Mouse (Mus musculus) hindbrain, postnatal 0 days (tissue): ENCODE measurements around the gene Mcts2. TPM values are rescaled to one million over a fixed set of nuclear protein-coding genes. Genes with fewer than 3 reads are reported as not detected.

Experiments
- ATAC-seq: fragments of 200-750 bp; cut with Nextera tagmentation; 2 replicates; pipeline ENCODE4 v1.8.0; 2017; ENCODE audit warnings: mild to moderate bottlenecking, moderate TSS enrichment, moderate library complexity
- DNase-seq: peaks from one replicate; pipeline ENCODE4 v3.0.0-alpha.2; 2015; ENCODE audit warnings: low spot score
- H3K27ac ChIP-seq: fragments of 300-500 bp; sonication (generic); 2 replicates; pipeline ENCODE4 v1.5.1; 2014; ENCODE audit warnings: mild to moderate bottlenecking
- H3K27me3 ChIP-seq: fragments of 300-500 bp; sonication (generic); 2 replicates; pipeline ENCODE4 v1.6.1; 2014; ENCODE audit warnings: low read length, mixed read lengths; ENCODE audit not compliant: insufficient read depth
- H3K36me3 ChIP-seq: fragments of 300-500 bp; sonication (generic); 2 replicates; pipeline ENCODE4 v1.6.1; 2014; ENCODE audit warnings: low read length, mixed read lengths; ENCODE audit not compliant: insufficient read depth
- H3K4me1 ChIP-seq: fragments of 300-500 bp; sonication (generic); 2 replicates; pipeline ENCODE4 v1.6.1; 2014; ENCODE audit warnings: antibody characterized with exemption, low read length, mixed read lengths; ENCODE audit not compliant: insufficient read depth
- H3K4me2 ChIP-seq: fragments of 300-500 bp; sonication (generic); 2 replicates; pipeline ENCODE4 v1.6.1; 2014; ENCODE audit warnings: low read depth, mild to moderate bottlenecking, low read length, moderate library complexity, mixed read lengths
- H3K4me3 ChIP-seq: fragments of 300-500 bp; sonication (generic); 2 replicates; pipeline ENCODE4 v1.5.1; 2014; ENCODE audit warnings: low read length
- H3K9ac ChIP-seq: fragments of 300-500 bp; sonication (generic); replicated peaks from 2 replicates; pipeline ENCODE4 v1.6.1; 2014; ENCODE audit warnings: mild to moderate bottlenecking, low read length, moderate library complexity, mixed read lengths
- H3K9me3 ChIP-seq: fragments of 300-500 bp; sonication (generic); 2 replicates; pipeline ENCODE4 v1.6.1; 2016; ENCODE audit warnings: low read length, mixed read lengths
- CTCF ChIP-seq: IDR thresholded peaks from 2 replicates; pipeline ENCODE4 v1.5.1; 2016; ENCODE audit warnings: antibody characterized with exemption, control low read depth, low read depth
- WGBS: fragments of 180-500 bp; shearing (Covaris S2); extraction: QIAGEN DNeasy Blood & Tissue Kit; methylation state at CpG from one replicate; pipeline ENCODE4 v1.1.7; 2014; 5-methylcytosine and 5-hydroxymethylcytosine counted together
- polyA plus RNA-seq: library from polyadenylated mRNA; unstranded; fragments of >200 nt; fragmentation: Nextera tagmentation; extraction: Ambion mirVana; gene quantifications from 2 replicates; pipeline ENCODE4 v1.2.1, GENCODE M21; 2015
- total RNA-seq: library from RNA; depleted of rRNA; stranded (reverse); fragments of >200 nt; gene quantifications from 2 replicates; pipeline ENCODE4 v1.2.3, GENCODE M21; 2014

The Mcts2 gene
- total and polyA plus RNA-seq, 2 experiments from 2014 or later, result 9.0 to 29.4 TPM

GRCm38 (mm10) chr2:152679701-152680355, 7.0 kb upstream of the Mcts2 start:
- Histone ChIP-seq H3K4me2 (no peak overlapping the region), H3K27me3 (no peaks in the 10 kb centered on the region), H3K9ac (no peak overlapping the region; the same call in 1 of the 2 replicates), H3K4me1 (no peaks in the 10 kb centered on the region), H3K36me3 (peaks cover 66% of the 10 kb centered on the region), H3K27ac (peak overlapping the region; percentile 54; the same call in 1 of the 2 replicates), H3K9me3 (no peaks in the 10 kb centered on the region), H3K4me3 (no peak overlapping the region)
- no peak for TF ChIP-seq CTCF
- 53% methylated on average over 8 of the region's 8 CpGs for WGBS
- peak; percentile 62 for DNase-seq
- peak; percentile 73 for ATAC-seq

DNA sequence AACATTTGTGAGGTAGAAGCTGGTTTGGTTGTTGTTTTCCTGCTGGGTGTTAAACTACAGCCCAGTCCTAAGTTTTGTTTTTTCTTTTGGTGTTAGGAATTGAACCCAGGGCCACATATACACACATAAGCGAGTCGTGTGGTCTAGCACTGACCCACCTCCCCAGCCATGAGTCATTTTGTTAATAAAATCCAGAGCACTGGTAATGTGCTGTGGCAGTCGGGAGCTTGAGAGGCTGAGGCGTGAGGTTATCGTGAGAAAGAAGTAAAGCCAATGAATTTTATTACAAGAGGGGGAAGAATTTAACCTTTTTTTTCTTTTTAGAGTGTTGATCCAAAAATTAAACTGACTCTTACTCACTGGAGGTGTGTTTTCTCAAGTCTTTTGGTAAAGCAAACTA, 3.7 kb upstream of the Mcts2 start:
- H3K36me3 ChIP-seq, result peaks cover 69% of the 10 kb centered on the region
- no peaks in the 10 kb centered on the region for H3K27me3 ChIP-seq
- no peak overlapping the region for H3K27ac ChIP-seq
- no peak overlapping the region for H3K4me3 ChIP-seq
- no peak for TF ChIP-seq CTCF
- DNase-seq (no peak), ATAC-seq (no peak)
- WGBS, result 89% methylated on average over 5 of the region's 5 CpGs
- H3K9ac ChIP-seq, result no peak overlapping the region
- H3K4me2 ChIP-seq, result no peak overlapping the region
- H3K4me1 ChIP-seq, result no peaks in the 10 kb centered on the region
- H3K9me3 ChIP-seq, result no peaks in the 10 kb centered on the region

DNA sequence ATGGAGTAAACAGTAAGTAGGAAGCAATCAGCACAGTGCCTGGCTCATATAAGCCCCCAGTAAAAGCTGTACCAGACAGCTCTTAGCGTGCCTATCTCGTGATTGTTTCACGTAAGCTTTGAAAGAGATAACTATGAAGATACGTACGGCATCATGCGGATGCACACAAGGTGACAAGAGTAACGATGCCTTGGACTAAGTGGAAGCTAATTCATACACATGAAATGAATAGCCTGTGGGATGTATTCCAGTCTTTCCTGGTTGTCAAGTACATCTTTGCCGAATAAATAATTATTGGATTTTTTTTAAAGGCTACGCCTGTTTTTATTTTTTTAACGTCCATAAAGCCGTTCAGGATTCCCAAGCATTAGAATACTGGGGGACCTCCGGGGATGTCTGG, 436 bp upstream of the Mcts2 start:
- no peaks in the 10 kb centered on the region for H3K4me1 ChIP-seq
- peaks cover 70% of the 10 kb centered on the region for H3K36me3 ChIP-seq
- H3K27me3 ChIP-seq, result no peaks in the 10 kb centered on the region
- peak overlapping the region; percentile 4; the same call in 1 of the 2 replicates for H3K4me3 ChIP-seq
- ATAC-seq, result no peak
- H3K9me3 ChIP-seq, result no peaks in the 10 kb centered on the region
- WGBS, result 55% methylated on average over 12 of the region's 12 CpGs
- peak overlapping the region; percentile 46 for H3K4me2 ChIP-seq
- H3K9ac ChIP-seq, result no peak overlapping the region
- no peak for TF ChIP-seq CTCF
- no peak for DNase-seq
- peak overlapping the region; percentile 58 for H3K27ac ChIP-seq

DNA sequence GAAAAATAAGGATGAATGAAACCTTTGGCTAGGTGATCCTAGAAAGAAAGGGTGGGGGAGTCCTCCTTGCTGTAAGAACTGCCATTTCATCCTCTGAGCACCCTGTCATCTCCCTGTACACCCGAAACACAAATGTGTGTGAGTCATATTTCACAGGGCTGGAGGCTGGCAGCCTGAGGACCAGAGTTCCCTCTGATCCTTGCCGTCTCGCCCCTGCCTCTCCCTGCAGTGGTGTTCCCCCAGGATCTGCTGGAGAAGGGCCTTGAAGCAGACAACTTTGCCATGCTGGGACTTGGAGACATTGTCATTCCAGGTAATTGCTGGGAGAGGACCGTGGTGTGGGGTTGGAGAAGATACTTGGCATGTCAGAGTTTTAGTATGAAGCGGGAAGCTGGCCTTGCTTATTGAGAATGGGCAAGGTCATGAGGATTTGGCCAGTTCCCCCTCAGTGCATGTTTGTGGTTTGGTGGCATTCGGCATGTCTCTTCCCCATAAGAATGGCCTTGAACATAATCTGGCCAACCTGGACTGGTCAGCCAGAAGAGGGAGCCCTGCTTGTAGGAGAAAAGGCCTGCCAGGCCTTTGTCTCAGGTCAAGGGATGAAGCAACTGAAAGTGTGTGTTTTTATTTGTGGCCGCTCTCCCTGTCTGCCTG, 4.9 kb downstream of the Mcts2 start:
- no peak overlapping the region for H3K4me3 ChIP-seq
- 71% methylated on average over 7 of the region's 7 CpGs for WGBS
- H3K9me3 ChIP-seq, result no peaks in the 10 kb centered on the region
- peak; percentile 56 for DNase-seq
- no peak overlapping the region; the same call in 1 of the 2 replicates for H3K9ac ChIP-seq
- ATAC-seq, result no peak
- no peaks in the 10 kb centered on the region for H3K27me3 ChIP-seq
- H3K36me3 ChIP-seq, result peaks cover 36% of the 10 kb centered on the region
- no peak overlapping the region for H3K4me2 ChIP-seq
- H3K27ac ChIP-seq, result no peak overlapping the region; the same call in 1 of the 2 replicates
- TF ChIP-seq CTCF, result peak; percentile 65
- no peaks in the 10 kb centered on the region for H3K4me1 ChIP-seq

DNA sequence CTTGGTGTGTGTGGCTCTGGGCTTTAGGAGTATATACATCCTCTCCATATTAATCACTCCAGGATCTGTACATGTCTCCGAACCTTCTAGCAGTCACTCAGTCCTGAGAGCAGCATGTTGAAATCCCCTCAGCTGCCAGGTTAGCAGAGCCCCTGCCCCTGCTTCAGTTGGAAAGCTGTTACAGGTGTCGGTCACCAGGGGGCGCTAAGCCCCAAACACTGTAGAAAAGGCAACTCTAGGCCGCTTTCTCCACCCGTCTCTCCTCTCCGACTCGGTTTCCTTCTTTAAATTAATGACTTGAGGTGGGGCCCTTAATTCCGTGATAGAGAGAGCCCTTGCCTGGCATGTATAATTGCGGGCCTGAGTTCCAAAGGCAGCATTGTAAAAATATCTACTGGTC, 6.4 kb downstream of the Mcts2 start:
- 17% methylated on average over 9 of the region's 9 CpGs for WGBS
- peaks cover 39% of the 10 kb centered on the region for H3K36me3 ChIP-seq

DNA sequence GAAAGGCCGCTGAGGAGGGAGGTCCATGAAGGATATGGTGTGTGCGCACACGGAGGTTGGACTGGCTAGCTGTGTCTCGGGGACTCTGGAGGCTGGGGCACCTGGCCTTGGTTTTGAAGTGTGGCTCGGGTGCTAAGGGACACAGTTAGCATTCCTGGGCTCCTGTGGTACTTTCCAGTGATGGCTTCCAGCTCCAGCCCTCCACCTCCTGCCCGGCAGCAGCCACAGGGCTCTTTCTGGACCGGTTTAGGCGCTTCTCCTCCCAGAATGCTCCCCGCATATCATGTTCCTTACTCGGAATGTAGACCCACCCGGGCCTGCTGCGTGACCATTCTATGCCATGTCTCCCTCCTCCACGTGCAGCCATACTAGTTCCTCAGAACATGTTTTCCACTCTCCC, 6.9 kb downstream of the Mcts2 start:
- Histone ChIP-seq H3K4me2 (peak overlapping the region; percentile 39), H3K27me3 (no peaks in the 10 kb centered on the region), H3K4me1 (no peaks in the 10 kb centered on the region), H3K9me3 (no peaks in the 10 kb centered on the region), H3K4me3 (no peak overlapping the region), H3K9ac (no peak overlapping the region; the same call in 1 of the 2 replicates), H3K27ac (peak overlapping the region; percentile 52; the same call in 1 of the 2 replicates), H3K36me3 (peaks cover 39% of the 10 kb centered on the region)
- ATAC-seq (no peak), DNase-seq (no peak)
- 86% methylated on average over 13 of the region's 13 CpGs for WGBS
- TF ChIP-seq CTCF, result no peak

More for the DNA sequence above, 6.4 kb downstream of the Mcts2 start:
- TF ChIP-seq CTCF, result peak; percentile 93
- ATAC-seq, result peak; percentile 51
- H3K4me3 ChIP-seq, result 0 out of 2 replicates have a peak overlapping the region, but pooled peaks have one; percentile 1
- H3K27ac ChIP-seq, result peak overlapping the region; percentile 52; the same call in 1 of the 2 replicates
- H3K4me2 ChIP-seq, result peak overlapping the region; percentile 39
- H3K27me3 ChIP-seq, result no peaks in the 10 kb centered on the region
- no peaks in the 10 kb centered on the region for H3K4me1 ChIP-seq
- peak; percentile 87 for DNase-seq
- H3K9ac ChIP-seq, result no peak overlapping the region; the same call in 1 of the 2 replicates
- H3K9me3 ChIP-seq, result no peaks in the 10 kb centered on the region
